Mouse (Mus musculus) midbrain, embryonic 11.5 days (tissue): Measurements from ENCODE around the gene Gm8909. TPM values are rescaled to one million over a fixed set of nuclear protein-coding genes. Genes with fewer than 3 reads are reported as not detected.
"Not testable (repeated sequence)": the region's sequence is repeated elsewhere in the genome, so short reads cannot be mapped to it uniquely, and the experiment has no call there.

ENCODE experiments used
- ATAC-seq: fragments of 200-750 bp; cut with Nextera tagmentation; 2 replicates; pipeline ENCODE4 v1.8.0; 2017; ENCODE audit warnings: moderate TSS enrichment, moderate library complexity; ENCODE audit not compliant: low FRiP score
- DNase-seq: peaks from one replicate; pipeline ENCODE4 v3.0.0; 2015; ENCODE audit warnings: low spot score; ENCODE audit errors: missing footprints
- H3K27ac ChIP-seq: fragments of 300-500 bp; sonication (generic); 2 replicates; pipeline ENCODE4 v1.5.1; 2014; ENCODE audit warnings: low read depth, low read length
- H3K27me3 ChIP-seq: fragments of 300-500 bp; sonication (generic); 2 replicates; pipeline ENCODE4 v1.6.1; 2014; ENCODE audit warnings: mild to moderate bottlenecking, low read length, moderate library complexity, mixed read lengths; ENCODE audit not compliant: control insufficient read depth, insufficient read depth
- H3K36me3 ChIP-seq: fragments of 300-500 bp; sonication (generic); 2 replicates; pipeline ENCODE4 v1.6.1; 2014; ENCODE audit warnings: mild to moderate bottlenecking, low read length, moderate library complexity, mixed read lengths; ENCODE audit not compliant: control insufficient read depth, insufficient read depth
- H3K4me1 ChIP-seq: fragments of 300-500 bp; sonication (generic); 2 replicates; pipeline ENCODE4 v1.6.1; 2014; ENCODE audit warnings: low read length; ENCODE audit not compliant: control insufficient read depth, insufficient read depth
- H3K4me2 ChIP-seq: fragments of 300-500 bp; sonication (generic); 2 replicates; pipeline ENCODE4 v1.6.1; 2014; ENCODE audit warnings: mild to moderate bottlenecking, moderate library complexity
- H3K4me3 ChIP-seq: fragments of 300-500 bp; sonication (generic); 2 replicates; pipeline ENCODE4 v1.5.1; 2014; ENCODE audit warnings: low read depth, low read length
- H3K9ac ChIP-seq: fragments of 300-500 bp; sonication (generic); 2 replicates; pipeline ENCODE4 v1.6.1; 2014; ENCODE audit warnings: low read length
- H3K9me3 ChIP-seq: fragments of 300-500 bp; sonication (generic); 2 replicates; pipeline ENCODE4 v1.6.1; 2016; ENCODE audit warnings: low read length; ENCODE audit not compliant: control insufficient read depth
- WGBS: fragments of 180-500 bp; shearing (Covaris S2); extraction: QIAGEN DNeasy Blood & Tissue Kit; methylation state at CpG from one replicate; pipeline ENCODE4 v1.1.7; 2014; 5-methylcytosine and 5-hydroxymethylcytosine counted together
- polyA plus RNA-seq: library from polyadenylated mRNA; unstranded; fragments of >200 nt; fragmentation: Nextera tagmentation; extraction: Ambion mirVana; gene quantifications from 2 replicates; pipeline ENCODE4 v1.2.1, GENCODE M21; 2014

Gene Gm8909
- polyA plus RNA-seq, 1 experiment from 2014 or later = 0.16 TPM

DNA sequence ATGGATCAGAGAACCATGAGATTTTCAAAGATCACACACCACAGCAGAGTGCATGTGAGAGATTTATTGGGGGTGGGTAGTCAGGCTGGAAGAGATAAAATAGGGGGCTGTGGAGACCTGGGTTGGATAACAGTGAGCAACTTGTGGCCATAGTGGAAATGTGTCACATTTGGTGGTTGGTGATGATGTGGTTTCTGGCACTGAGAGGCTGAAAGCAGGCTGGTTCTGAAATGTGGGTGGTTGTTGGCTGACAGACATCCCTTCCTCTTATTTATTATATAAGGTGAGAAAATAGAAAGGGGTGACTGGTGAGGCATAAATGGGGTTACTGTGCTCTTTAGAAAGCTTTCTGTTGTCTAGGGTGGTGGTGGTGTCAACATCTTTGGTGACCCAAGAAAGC lies 1.4 kb upstream of the Gm8909 start:
- no peaks in the 10 kb centered on the region for H3K36me3 ChIP-seq
- H3K4me3 ChIP-seq = no peak overlapping the region
- DNase-seq = peak; percentile 67
- no peak overlapping the region for H3K9ac ChIP-seq
- no peak overlapping the region for H3K27ac ChIP-seq
- H3K4me2 ChIP-seq = no peak overlapping the region
- H3K9me3 ChIP-seq = no peaks in the 10 kb centered on the region
- H3K4me1 ChIP-seq = no peaks in the 10 kb centered on the region
- peaks cover 44% of the 10 kb centered on the region for H3K27me3 ChIP-seq
- no peak for ATAC-seq

DNA sequence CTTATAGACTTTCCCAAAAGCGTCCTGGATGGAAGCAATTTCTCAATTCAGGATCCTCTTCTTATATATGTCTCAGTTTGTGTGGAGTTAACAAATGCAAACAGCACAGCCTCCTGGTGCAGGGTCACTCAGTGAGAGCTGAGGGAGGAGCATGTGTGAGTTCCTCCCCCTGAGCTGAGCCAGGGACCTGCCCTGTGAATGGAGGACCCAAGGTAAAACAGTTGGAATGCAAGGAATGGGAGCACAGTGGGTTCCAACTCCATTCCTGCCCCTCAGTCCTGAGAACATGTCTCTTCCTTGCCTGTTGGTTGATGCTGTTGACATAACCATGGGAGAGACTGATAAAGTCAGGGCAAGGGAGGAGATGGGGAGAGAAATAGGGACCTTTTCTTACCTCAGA lies 757 bp upstream of the Gm8909 start:
- H3K27ac ChIP-seq, H3K36me3 ChIP-seq, H3K9me3 ChIP-seq, H3K4me1 ChIP-seq, H3K4me3 ChIP-seq, H3K4me2 ChIP-seq, ATAC-seq, H3K9ac ChIP-seq: not testable (repeated sequence)
- peaks cover 49% of the 10 kb centered on the region for H3K27me3 ChIP-seq
- WGBS = no CpG with 5 or more reads among the region's 1 CpGs
- DNase-seq = peak; percentile 59

DNA sequence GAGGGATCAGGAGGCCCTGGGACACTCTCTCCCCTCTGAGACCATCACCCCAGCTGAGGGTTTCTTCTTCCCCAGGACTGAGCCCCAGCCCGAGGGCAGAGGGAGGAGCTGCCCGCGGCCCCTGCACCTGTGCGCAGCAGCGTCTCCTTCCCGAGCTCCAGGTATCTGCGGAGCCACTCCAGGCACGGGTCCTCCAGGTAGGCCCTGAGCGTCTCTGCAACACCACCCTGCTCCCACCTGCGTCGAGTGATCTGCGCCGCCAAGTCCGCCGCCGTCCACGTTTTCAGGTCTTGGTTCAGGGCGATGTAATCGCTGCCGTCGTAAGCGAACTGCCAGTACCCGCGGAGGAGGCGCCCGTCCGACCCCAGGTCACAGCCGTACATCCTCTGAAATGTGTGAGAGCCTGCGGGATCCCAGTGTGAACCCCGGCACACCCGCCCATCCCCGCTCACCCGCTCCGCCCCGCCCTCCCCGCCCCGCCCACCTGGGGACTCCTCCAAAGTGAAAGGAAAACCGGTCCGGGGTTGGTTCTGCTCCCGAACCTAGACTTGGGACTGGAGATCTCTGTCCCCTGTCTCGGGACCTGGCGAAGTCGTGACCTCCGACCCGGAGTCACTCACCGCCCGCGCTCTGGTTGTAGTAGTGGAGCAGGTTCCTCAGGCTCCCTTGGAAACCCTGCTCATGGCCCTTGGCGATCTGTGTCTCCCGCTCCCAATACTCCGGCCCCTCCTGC lies 865 bp downstream of the Gm8909 start:
- Histone ChIP-seq H3K9ac (no peak overlapping the region), H3K4me2 (peak overlapping the region; percentile 30), H3K27ac (no peak overlapping the region), H3K4me3 (peak overlapping the region; percentile 14; the same call in 1 of the 2 replicates), H3K27me3 (peaks cover 56% of the 10 kb centered on the region), H3K36me3 (no peaks in the 10 kb centered on the region), H3K9me3 (no peaks in the 10 kb centered on the region), H3K4me1 (no peaks in the 10 kb centered on the region)
- DNase-seq (peak; percentile 94), ATAC-seq (no peak)
- WGBS = under 1% methylated on average over 43 of the region's 51 CpGs

DNA sequence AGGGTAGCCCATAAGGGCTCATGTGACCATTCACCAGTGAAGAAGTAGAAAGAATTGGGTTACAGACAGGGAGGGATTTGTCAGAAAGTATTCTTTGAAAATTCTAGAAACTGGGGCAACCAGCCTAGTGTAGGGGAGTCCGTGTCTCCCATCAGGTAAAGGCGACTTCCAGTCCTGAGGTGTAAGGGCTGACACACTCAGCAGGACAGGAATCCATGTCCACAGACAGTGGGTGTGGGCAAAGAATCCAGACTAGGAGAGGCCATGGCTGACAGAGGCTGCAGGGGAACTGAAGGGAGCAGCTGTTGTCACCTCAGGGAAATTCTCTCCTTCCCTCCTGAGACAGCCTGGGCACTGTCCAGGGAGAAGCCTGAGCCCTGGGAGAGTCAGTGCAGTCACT lies 1.4 kb downstream of the Gm8909 start:
- 11% methylated on average over 2 of the region's 2 CpGs for WGBS
- not testable (repeated sequence) for ATAC-seq

DNA sequence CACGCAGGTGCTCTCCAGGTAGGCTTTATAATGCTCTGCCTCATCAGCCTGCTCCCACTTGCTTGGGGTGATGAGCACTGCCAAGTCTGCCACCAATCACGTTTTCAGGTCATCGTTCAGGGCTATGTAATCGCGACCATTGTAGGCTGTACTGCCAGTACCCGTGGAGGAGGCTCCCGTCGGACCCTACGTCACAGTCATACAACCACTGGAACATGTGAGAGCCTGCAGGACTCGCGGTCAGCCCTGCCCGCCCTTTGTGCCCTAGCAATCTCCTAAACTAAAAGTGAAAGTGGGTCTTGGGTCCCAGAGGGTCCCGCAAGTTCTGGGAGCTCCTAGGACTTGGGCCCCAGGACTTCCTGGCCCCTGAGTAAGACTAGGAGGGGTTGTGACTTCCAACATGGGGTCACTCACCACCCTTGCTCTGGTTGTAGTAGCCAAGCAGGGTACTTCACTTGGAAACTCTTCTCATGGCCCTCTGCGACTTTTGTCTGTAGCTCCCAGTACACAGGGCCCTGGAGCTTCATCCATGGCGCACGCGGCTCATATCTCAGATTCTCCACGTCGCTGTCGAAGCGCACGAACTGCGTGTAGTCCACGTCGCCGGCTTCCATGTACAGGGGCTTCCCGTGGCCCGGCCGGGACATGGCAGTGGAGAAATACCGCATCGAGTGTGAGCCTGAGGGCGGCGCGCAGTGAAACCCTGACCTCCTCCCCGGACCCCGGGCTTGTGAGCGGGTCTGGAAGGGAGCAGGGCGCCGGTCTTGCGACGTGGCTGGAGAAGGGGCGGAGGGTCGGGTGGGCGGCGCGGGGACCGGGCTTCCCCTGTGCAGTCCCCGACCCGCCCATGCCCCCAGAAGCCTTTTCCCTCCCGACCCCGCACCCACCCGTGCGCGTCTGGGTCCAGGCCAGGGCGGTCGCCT lies 6.9 kb downstream of the Gm8909 start:
- Histone ChIP-seq H3K27ac (no peak overlapping the region), H3K27me3 (peaks cover 62% of the 10 kb centered on the region), H3K4me3 (no peak overlapping the region), H3K36me3 (no peaks in the 10 kb centered on the region), H3K4me2 (no peak overlapping the region), H3K4me1 (no peaks in the 10 kb centered on the region), H3K9me3 (no peaks in the 10 kb centered on the region), H3K9ac (no peak overlapping the region)
- ATAC-seq = 0 out of 2 replicates have a peak, but pooled peaks have one; percentile 19
- peak; percentile 92 for DNase-seq
- 3% methylated on average over 55 of the region's 56 CpGs for WGBS

More for the DNA sequence above, 1.4 kb downstream of the Gm8909 start:
- H3K9ac ChIP-seq, H3K36me3 ChIP-seq, H3K4me2 ChIP-seq, H3K4me1 ChIP-seq, H3K9me3 ChIP-seq, H3K27ac ChIP-seq, H3K4me3 ChIP-seq: not testable (repeated sequence)
- peaks cover 62% of the 10 kb centered on the region for H3K27me3 ChIP-seq
- peak; percentile 90 for DNase-seq

DNA sequence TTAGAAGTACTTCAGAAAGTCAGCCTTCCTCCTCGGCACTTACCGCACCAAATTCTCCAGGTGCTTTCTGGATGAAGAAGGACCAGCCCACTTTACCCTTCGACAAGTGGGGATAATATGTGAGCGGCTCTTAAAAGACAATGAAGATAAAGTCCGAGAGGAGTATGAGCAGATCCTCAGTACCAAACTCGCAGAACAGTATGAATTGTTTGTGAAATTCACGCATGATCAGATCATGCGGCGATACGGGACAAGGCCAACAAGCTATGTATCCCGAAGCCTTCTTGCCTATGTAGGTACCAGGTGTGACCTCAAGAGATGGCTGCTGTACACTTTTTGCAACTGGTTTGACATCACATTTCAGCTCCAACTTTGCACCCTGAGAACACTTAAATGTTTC lies 10.1 kb downstream of the Gm8909 start:
- Histone ChIP-seq H3K4me2 (peak overlapping the region; percentile 42; the same call in 1 of the 2 replicates), H3K27me3 (peaks cover 43% of the 10 kb centered on the region)
- 14% methylated on average over 11 of the region's 11 CpGs for WGBS
- H3K4me3 ChIP-seq, H3K36me3 ChIP-seq, H3K27ac ChIP-seq, H3K4me1 ChIP-seq, ATAC-seq, H3K9ac ChIP-seq, H3K9me3 ChIP-seq: not testable (repeated sequence)
- DNase-seq = peak; percentile 85

DNA sequence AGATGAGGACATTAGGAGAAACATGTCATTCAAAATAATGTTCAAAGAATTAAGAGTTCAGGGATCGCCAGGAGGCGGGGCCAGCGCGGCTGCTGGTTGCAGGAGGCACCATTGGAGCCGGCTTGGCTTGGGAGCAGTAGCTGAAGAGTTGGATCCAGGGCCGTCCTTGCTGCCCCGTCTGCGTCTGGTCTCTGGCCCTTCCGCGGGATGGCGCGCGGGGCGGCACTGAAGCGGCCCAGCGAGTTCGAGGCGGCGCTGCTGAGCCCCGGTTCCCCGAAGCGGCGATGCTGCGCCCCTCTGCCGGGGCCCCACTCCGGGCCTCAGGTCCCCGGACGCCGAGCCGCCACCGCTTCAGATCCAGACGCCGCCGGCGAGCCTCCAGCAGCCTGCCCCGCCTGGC lies 10.6 kb downstream of the Gm8909 start:
- WGBS = under 1% methylated on average over 36 of the region's 36 CpGs
- Histone ChIP-seq H3K27me3 (peaks cover 42% of the 10 kb centered on the region), H3K4me3 (peak overlapping the region; percentile 23; the same call in 1 of the 2 replicates), H3K4me2 (peak overlapping the region; percentile 42)
- not testable (repeated sequence) for H3K27ac ChIP-seq, H3K4me1 ChIP-seq, H3K36me3 ChIP-seq, H3K9ac ChIP-seq, H3K9me3 ChIP-seq
- peak; percentile 50; the same call in 1 of the 2 replicates for ATAC-seq
- peak; percentile 88 for DNase-seq

DNA sequence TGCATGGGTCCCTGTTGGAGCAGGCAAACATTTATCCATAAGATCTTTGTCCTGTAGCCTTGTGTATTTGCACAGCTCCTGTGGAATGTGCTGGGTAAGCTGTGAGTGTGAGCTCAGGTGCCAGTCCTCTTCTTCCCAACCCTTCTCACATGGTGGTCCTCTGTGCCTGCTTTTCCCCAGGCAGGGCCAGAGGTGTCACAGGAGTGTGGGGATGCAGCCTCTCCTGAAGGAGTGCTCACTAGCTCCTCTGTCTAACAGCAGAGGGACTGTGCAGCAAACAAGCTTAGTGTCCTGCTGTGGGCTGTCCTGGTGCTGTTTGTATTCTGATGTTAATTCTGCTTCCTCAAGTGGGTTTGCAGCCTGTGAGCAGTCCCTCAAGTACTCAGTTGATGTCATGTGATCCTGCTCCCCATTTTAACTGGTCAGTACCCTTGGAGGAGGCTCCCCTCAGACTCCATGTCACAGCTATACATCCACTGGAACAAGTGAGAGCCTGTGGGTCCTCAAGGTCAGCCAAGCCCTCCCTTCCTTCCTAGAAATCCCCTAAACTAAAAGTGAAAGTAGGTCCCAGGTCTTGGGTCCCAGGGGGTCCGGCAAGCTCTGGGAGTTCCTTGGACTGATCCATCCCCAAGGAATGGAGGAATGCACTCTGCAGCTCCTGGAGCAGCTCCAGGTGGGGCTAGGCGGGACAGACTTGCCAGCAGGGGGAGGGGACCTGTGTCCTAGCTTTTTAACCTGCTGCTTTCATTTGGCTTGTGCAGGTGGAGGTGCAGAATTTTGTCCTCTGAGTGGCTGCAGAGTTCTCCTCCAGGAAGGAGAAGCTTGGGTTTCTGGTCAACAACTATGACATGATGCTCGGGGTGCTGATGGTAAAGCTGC lies 13.8 kb downstream of the Gm8909 start:
- peaks cover 18% of the 10 kb centered on the region for H3K27me3 ChIP-seq
- 18% methylated on average over 3 of the region's 3 CpGs for WGBS
- ATAC-seq = no peak

More for the DNA sequence above, 13.8 kb downstream of the Gm8909 start:
- Histone ChIP-seq H3K27ac (no peak overlapping the region), H3K4me1 (no peaks in the 10 kb centered on the region), H3K4me2 (no peak overlapping the region), H3K9me3 (no peaks in the 10 kb centered on the region), H3K9ac (no peak overlapping the region), H3K36me3 (no peaks in the 10 kb centered on the region), H3K4me3 (no peak overlapping the region)
- DNase-seq = peak; percentile 75
